Mouse (Mus musculus): ENCODE measurements at regions not wholly inside any gene's neighbourhood (a gene's known extent, or its start where the extent isn't known, plus 50 kb on each side); places are given as distances from the start of the nearest gene placed in this dataset.

- DNase-seq (ENCODE audit: low read depth, low spot score): no peak
Measured at GRCm38 (mm10) chr11:82588744-82589143, 175.4 kb downstream of the Cct6b start.

DNA sequence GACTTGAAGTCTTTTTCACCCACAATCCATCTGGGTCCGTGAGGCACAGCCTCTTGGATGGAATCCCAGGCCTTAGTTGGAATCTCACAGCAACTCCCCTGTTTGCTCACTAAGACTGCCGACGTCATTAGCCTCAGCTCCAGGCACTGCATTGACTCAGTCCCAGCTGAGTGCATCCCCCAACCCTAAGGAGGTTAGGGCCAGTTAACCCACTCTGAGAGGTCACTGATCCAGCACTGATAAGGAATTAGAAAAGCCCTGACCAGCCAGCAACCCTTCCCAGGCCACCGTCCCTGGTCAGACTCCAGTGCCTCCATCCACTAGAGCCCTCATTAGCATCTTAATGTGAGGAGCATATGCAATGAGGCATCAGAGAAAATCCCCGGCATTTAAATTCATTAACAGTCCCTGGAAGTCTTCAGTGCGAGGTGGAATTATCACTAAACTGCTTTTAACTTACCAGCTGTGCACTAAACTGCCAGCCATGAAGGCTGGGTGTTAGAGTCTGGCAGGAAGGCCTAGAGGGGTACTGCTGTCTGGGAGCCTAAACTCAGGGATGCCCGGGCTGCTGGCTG is 184.2 kb downstream of the Cct6b start:
- no peak for DNase-seq (ENCODE audit: low read depth, low spot score)

GRCm38 (mm10) chr11:82576019-82576418 is 187.3 kb downstream of the Tmem132e start:
- DNase-seq (ENCODE audit: low read depth, low spot score): no peak

DNA sequence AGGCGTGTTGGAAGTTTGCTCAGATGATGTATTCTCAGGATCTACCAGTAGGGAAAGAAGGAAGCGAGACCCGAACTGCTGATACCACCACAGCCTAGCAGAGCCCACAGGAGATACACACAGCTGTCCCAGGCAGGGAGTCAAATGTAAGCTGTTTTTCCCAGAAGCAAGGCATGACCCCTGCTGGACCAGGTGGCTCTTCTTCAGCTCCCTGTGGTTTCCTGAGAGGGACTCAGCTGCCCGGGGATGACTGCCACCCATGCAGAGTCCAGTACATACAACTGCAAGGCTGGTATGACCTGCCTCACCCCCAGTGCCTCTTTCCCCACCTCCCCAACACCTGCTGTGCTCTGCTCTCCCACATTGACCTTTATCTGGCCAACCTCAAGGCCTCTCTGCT is 184.4 kb downstream of the Tmem132e start:
- DNase-seq (ENCODE audit: low read depth, low spot score): no peak

DNA sequence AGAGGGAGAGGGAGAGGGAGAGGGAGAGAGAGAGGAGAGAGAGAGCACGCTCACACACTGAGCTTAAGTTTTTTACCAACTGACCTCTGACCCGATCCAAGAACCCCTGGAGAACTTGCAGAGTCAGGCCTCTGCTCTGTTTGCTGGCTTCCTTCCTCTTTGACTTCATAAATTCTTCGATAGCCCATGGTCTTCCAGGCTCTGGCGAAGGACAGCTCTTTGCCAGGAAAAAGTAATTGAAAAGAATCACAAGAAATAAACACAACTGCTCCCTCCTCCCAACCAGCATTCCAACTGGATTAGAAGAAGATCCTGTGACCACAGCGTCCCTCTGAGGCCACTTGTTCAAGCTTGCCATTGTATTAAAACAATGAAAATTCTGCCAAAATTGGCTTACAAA is 182.8 kb downstream of the Tmem132e start:
- no peak for DNase-seq (ENCODE audit: low read depth, low spot score)

DNA sequence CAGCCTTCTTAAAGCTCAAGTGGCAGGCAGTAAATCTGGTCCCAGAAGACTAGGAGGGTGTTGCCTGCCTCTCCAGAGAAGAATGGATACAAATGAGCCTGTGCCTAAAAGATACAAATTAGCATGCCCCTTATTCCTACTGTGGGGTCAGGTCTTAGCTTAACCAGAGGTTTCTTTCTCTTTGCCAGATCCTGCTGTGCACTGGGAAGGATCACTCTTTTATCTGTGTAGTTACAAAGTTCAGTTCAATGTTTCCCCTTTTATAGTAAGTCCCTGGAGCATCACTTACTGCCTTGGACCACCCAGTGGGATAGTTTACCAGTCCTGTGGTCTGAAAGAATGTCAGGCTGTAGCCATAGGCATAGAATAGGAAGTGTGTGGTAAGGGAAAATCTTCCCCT is 181.1 kb downstream of the Tmem132e start:
- no peak for DNase-seq (ENCODE audit: low read depth, low spot score)

GRCm38 (mm10) chr11:82568219-82568676 is 179.5 kb downstream of the Tmem132e start:
- DNase-seq (ENCODE audit: low read depth, low spot score): no peak

DNA sequence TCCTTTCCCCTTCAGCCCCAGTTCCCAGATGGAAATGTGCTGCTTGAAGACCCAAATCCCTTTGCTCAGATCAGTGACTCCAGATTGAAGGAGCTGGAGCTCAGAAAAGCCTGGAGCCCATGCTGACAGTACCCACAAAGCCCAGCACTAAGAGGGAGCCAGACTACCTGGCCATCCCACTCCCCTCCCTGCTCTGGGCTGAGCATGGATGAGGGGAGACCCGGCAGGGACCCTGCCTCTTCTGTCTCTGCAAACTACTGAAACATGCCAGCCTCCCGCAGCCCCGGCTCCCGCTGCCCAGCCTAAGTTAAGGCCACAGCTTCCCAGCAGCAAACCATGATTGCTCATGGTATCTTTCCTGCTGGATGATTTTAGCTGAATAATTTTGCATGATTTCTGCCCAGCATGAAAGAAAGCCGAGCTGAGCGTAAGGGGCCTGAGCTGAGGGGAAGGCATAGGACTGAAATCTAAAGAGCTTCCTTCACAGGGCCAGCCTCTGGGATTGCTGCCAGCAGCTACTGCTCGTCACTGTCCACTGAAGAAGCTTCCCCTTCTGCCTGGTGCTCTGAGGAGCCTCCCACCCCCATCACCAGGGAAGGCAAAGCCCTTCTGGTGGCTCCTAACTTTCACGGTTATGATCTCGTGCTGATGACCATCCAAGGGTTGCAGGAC is 178.4 kb downstream of the Tmem132e start:
- no peak for DNase-seq (ENCODE audit: low read depth, low spot score)

GRCm38 (mm10) chr11:82566092-82566491 is 177.4 kb downstream of the Tmem132e start:
- DNase-seq (ENCODE audit: low read depth, low spot score): no peak

DNA sequence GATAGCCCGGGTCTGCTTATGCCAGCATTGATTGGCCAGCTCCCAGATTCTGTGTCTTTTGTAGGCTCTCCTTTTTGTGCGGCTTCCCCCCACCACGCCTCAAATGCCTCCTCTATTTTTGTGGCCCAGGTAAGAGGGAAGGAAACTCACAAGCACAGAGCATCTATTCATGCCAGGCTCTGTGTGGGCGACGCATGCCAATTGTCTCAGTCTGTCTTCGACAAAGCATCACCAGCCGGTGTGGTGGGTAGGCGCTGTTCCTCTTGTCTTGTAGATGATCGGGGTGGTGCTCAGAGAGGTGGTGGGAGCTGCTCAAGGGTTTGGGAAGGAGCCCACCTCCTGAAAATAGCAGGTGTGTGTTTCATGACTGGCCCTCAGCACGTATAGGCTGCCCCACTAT is 175.5 kb downstream of the Tmem132e start:
- no peak for DNase-seq (ENCODE audit: low read depth, low spot score)

DNA sequence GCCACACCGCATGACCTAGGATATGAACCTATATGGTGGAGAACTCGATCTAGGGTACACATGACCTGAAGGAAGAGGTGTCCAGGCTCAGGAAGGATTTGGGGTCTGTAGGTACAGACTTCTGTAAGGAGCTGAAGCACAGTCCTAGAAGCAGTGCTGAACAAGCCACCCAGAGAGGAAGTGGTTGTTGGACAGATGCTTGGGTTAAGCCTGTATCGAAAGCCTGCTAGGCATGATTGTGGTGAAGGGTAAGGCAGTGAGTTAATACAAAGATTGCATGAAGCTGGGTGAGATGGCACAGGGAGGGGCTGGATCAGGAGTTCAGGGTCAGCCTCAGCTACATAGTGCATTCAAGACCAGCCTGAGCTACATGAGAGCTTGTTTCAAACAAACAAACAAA is 153.3 kb downstream of the Tmem132e start:
- no peak for DNase-seq (ENCODE audit: low read depth, low spot score)

DNA sequence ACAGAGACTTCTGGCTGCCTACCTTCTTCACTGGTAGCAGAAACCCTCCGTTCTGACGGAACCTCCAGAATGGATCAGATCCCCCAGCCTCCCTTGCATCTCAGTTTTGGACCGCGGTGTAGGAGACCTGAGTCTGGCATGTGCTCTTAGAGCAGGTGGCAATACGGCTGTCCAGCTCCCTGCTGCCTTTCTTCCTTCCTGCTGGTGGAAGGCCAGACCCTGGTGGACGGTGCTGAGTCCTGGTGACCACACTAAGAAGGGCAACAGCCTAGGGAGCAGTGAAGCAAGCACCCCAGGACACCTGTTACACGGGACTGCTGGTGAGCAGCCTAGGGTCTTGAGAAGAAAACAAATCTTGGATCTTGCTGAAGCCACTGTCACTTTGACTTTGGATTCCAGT is 152.7 kb downstream of the Tmem132e start:
- no peak for DNase-seq (ENCODE audit: low read depth, low spot score)

DNA sequence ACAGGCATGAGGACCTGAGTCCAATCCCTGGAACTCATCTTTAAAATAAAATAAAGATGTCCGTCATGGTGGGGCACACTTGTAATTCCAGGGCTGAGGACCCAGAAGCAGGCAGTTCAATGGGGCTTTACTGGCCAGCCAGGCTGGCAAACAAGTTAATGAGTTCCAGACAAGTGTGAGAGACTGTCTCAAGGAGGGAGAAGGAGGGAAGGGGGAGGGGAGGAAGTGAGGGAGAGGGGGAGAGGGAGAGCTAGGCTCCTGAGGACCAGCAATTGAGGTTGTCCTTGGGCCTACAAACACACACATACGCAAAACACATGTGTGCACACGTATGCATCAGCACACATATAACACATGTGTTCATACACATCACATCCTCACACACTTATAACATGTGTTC is 149.2 kb downstream of the Tmem132e start:
- DNase-seq (ENCODE audit: low read depth, low spot score): no peak

DNA sequence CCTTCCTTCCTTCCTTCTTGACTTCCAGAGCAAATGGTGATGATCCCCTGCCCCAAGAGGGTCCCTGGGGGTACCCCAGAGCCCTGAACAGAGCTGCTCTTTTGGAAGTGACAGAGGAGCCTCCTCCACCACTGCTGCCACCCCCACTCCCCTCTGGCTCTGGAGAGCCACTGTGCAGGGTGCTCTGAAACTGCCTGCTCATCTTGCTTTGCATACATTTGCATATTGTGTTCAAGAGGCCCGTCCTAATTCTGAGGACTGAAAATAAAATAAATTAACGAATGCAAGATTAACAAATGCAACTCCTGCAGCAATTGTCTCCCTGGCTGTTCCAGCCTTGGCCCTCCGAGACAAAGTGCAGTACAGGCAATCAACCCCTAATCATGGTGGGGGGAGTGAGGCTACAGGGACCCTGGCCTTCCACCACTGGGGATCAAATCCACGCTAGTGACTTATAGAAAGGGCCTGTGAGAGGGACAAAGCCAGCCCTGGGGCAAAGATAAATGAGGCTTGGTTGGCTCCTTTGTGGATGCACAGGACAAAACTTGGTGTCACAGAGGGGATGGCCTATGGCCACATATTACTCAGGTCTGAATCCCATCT is 134.6 kb downstream of the Tmem132e start:
- DNase-seq (ENCODE audit: low read depth, low spot score): no peak

DNA sequence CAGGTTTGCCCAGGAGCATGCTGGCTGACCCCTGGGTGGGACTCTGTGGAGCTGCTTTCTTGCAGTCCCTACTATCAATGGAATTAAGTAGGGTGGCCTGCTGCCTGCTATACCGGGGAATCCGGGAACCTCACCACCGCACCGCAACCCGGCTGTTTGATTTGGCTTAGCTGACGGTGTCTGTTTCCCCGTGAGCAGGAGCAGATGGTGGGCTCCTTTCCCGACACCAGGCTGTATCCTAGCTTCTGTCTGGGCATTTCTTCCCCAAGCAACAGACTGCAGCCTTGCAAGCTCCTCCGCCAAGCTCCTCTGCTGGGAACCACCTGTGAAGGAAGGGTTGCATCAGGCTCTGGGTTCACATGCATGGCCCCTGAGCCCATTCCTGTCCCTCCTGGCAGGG is 132.7 kb downstream of the Tmem132e start:
- no peak for DNase-seq (ENCODE audit: low read depth, low spot score)

DNA sequence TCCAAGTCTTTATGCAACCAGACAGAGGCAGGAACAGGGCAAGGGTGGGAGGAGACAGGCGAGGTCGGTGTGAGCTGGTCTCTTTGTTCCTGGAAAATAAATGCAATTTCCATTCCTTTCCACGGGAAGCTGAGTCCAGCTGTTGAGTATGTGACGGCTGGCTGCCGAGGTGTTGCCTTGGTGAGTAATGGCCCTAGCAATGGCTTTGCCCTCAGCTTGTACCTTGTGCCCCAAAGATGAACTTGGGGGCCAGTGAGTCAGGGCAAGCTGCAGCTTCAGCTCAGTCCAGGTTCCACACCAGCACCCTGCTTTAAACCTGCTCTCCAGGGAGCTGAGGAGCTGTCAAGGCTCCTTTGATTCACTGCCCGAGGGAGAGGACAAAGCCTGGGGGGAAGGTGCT is 130.0 kb downstream of the Tmem132e start:
- no peak for DNase-seq (ENCODE audit: low read depth, low spot score)

DNA sequence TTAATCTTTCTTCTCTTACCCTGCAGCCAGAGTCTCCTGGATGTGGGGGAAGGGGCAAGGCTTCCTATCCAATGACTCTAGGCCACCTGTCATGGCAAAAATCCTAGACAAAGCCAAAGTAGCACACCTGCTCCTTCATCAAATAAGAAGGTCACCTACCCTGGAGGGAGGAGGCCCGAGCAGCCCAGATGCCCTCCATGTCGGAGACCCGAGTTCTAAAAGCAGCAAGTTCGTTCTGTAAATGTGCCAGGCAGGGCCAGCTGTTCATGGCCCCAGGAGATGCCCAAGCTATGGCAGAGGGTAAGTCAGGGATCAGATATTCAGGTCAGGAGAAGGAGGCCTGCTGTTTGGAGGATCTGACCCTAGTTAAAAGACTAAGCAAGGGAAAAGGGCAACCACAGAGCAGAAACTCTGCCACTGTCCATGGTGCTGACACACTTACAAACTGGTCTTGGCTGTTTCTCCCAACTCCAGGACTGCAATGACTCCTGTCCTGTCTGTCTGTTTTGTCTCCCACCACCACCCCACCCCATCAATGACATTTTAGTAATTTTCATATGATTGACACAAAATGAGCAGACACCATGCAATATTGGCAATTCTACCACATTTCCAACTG is 125.9 kb downstream of the Tmem132e start:
- DNase-seq (ENCODE audit: low read depth, low spot score): no peak

- no peak for DNase-seq (ENCODE audit: low read depth, low spot score)
Measured at GRCm38 (mm10) chr11:82508564-82508963, 119.9 kb downstream of the Tmem132e start.
